Mouse (Mus musculus) cortical plate, adult 2 months (tissue): ENCODE results near the gene Fmn2.

Experiments
- CTCF ChIP-seq: fragments of 200-500 bp; IDR thresholded peaks from 2 replicates; pipeline ENCODE4 v1.5.1; 2011; ENCODE audit warnings: mild to moderate bottlenecking, control low read depth, low read length; ENCODE audit not compliant: insufficient read depth; ENCODE audit errors: extremely low read depth
- POLR2A ChIP-seq: fragments of 200-500 bp; IDR thresholded peaks from 2 replicates; pipeline ENCODE4 v1.6.1; 2011; ENCODE audit warnings: mild to moderate bottlenecking, low read length, control low read depth; ENCODE audit not compliant: insufficient read depth; ENCODE audit errors: extremely low read depth

GRCm38 (mm10) chr1:174513419-174513818, 11.8 kb downstream of the Fmn2 start:
- TF ChIP-seq CTCF: no peak
- TF ChIP-seq POLR2A: no peak
